Mouse (Mus musculus) adrenal gland, adult (tissue): ENCODE results near the gene Rpap1.

Source experiments
- DNase-seq, 2 experiments: peaks; one replicate each; pipeline ENCODE4 v3.0.0; 2022 to 2023; ENCODE audit warnings: low spot score in 1 of 2; ENCODE audit not compliant: inconsistent age in 2 of 2

Gene Rpap1

GRCm38 (mm10) chr2:119787206-119787883, at the start of gene Rpap1:
TSS of gene Rpap1 (minus strand) at chr2:119787537.
- DNase-seq = peak; percentile 84 to 94

DNA sequence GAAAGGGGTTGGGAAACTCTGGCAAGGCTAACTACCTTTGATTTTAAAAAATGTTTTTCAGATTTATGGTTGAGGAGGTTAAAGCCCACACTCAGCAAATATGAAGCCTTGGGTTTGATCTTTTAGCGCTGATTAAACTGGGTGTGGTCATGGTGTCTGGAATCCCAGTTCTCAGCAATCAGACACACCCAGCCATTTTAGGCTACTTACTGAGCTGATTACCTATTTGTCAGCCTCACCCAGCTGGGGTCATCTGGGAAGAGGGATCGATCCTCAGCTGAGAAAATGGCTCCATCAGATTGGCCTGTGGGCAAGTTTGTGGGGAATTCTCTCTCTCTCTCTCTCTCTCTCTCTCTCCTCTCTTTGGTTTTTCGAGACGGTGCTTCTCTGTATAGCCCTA, 46.9 kb upstream of the Rpap1 start:
- DNase-seq = no peak

GRCm38 (mm10) chr2:119830579-119830978, 43.2 kb upstream of the Rpap1 start:
- no peak for DNase-seq

GRCm38 (mm10) chr2:119821136-119821535, 33.8 kb upstream of the Rpap1 start:
- no peak for DNase-seq

GRCm38 (mm10) chr2:119818668-119819272, 31.4 kb upstream of the Rpap1 start:
- DNase-seq = no peak

- peak in 1 of 2 experiments; percentile 46 for DNase-seq
These were observed 29.7 kb upstream of the Rpap1 start for GRCm38 (mm10) chr2:119817047-119817446.

DNA sequence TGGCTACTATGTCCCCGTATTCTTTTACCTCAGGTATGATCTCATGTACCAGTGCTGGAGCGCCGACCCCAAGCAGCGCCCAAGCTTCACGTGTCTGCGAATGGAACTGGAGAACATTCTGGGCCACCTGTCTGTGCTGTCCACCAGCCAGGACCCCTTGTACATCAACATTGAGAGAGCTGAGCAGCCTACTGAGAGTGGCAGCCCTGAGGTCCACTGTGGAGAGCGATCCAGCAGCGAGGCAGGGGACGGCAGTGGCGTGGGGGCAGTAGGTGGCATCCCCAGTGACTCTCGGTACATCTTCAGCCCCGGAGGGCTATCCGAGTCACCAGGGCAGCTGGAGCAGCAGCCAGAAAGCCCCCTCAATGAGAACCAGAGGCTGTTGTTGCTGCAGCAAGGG, 29.3 kb upstream of the Rpap1 start:
- DNase-seq = no peak

GRCm38 (mm10) chr2:119814376-119814933, 27.1 kb upstream of the Rpap1 start:
- DNase-seq = no peak

- DNase-seq = no peak
These were observed 24.3 kb upstream of the Rpap1 start for GRCm38 (mm10) chr2:119811490-119812146.

DNA sequence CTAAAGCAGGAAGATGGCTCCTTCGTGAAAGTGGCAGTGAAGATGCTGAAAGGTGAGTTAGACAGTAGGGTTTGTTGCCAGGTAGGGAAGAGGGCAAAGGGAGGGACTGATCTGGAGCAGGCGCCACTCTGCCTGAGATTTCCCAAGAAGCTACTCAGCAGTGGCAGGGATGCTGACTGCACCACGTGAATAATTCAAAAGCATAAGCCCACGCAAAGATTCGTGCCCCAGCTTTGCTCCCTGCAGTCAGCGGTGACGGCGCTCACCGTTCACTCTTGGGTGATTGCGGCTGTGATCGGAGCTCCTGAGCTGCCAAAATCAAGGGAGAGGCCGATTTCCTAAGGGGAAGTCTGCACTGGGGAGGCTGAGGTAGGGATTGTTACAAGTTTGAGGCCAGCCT, 23.6 kb upstream of the Rpap1 start:
- DNase-seq = no peak

GRCm38 (mm10) chr2:119808881-119809280, 21.5 kb upstream of the Rpap1 start:
- DNase-seq = no peak

DNA sequence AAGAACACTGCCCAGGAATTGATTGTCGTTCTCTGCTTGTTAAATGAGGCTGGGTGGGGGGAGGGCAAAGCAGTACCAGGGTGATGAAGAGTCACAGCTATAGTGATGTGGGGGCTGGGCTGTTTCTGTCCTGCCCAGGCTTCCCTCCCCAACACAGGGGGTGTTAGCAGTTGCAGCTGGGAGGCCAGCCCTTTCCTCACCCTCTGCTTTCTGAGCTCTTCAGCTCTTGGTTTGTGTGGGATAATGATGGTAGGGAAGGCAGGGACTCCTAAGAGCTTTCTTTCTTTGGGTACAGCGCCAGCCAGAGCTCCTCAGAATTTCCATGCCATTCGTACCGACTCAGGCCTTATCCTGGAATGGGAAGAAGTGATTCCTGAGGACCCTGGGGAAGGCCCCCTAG, 21.1 kb upstream of the Rpap1 start:
- no peak for DNase-seq

DNA sequence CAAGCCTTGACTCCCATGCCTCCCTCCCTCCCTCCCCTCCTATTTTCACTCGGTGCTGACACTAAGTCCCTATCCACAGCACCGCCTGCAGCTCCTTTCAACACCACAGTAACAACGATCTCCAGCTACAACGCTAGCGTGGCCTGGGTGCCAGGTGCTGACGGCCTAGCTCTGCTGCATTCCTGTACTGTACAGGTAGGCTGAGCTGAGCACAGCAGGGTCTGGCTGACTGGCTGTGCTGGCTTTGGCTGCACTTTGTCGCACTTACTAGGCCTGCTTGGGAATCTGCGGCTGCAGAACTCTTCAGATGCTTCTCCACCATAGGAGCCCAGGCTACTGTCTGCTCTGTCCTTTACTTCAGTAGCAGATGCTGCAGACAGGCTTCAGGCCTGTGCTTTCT, 18.2 kb upstream of the Rpap1 start:
- no peak for DNase-seq

GRCm38 (mm10) chr2:119804776-119805175, 17.4 kb upstream of the Rpap1 start:
- DNase-seq = no peak

- DNase-seq = no peak
These were observed 16.9 kb upstream of the Rpap1 start for GRCm38 (mm10) chr2:119804275-119804628.

DNA sequence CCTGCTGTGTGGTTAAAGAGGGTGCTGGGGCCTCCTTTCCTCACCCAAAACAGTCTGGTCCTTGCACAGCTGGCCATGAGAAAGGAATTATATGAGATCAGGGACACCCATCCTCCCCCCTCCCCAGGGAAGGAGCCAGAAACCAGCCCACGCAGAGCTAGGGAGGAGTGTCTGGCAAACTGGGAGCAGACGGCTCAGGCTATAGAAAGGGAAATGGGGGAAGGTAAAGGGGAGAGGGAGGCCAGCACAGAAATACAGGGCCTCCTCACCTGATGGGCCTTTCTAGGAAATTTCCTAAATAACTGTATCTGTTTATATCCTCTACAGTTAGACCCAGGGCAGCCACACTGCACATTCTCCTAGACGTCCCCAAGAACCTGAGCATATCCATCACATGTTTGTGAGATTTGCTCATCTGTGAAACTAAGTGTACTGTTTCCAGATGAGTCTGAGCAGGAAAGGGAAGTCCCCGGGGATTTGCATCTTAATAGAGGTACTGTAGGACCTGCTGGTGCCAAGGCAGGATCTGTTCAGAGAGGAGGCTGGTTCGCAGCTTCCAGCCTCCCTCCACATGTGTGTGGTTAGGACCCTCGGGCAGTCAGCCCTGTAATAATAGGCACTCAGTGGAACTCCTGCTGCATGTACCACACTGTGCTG, 16.4 kb upstream of the Rpap1 start:
- no peak for DNase-seq

GRCm38 (mm10) chr2:119802767-119803617, 15.7 kb upstream of the Rpap1 start:
- no peak for DNase-seq

GRCm38 (mm10) chr2:119800876-119801846, 13.8 kb upstream of the Rpap1 start:
- DNase-seq = no peak

- DNase-seq = peak; percentile 19 to 60
These were observed 12.7 kb upstream of the Rpap1 start for GRCm38 (mm10) chr2:119799961-119800550.
